Mouse (Mus musculus) heart, postnatal 14 days (tissue): ENCODE measurements around the gene Smurf1. TPM values are rescaled to one million over a fixed set of nuclear protein-coding genes. Genes with fewer than 3 reads are reported as not detected.

ENCODE experiments used
- DNase-seq, 2 experiments: peaks; one replicate each; pipeline ENCODE4 v3.0.0; 2021 to 2022
- intact Hi-C: fragments of 180-260 bp; cut with DNase I; formaldehyde crosslinking; loops from one replicate; pipeline ENCODE4 v1.15.1; 2025
- long read RNA-seq, 2 experiments: library from polyadenylated mRNA; stranded (forward); transcript quantifications; one replicate each; pipeline ENCODE4 v2.0.0; 2021
- total RNA-seq, 2 experiments: library from RNA; stranded (reverse); gene quantifications; 2 replicates each; pipeline ENCODE4 v1.2.3; 2021

The Smurf1 gene
- 10 to 100 TPM; 23.7 to 25.4 TPM for total RNA-seq
- long read RNA-seq, experiment 1, full-length matches to known transcripts, result 14 of 22 reads
- long read RNA-seq, experiment 1, partial matches to known transcripts, result 0 of 22 reads
- long read RNA-seq, experiment 1, other reads (novel, unspliced or antisense), result 8 of 22 reads
- long read RNA-seq, experiment 2, full-length matches to known transcripts, result 14 of 27 reads
- long read RNA-seq, experiment 2, partial matches to known transcripts, result 2 of 27 reads
- long read RNA-seq, experiment 2, other reads (novel, unspliced or antisense), result 11 of 27 reads

GRCm38 (mm10) chr5:144965639-144966351 is at the start of gene Smurf1:
Gene Smurf1, minus strand, starts transcription at chr5:144965847.
- DNase-seq, result peak; percentile 93 to 94
- intact Hi-C loops, result no loop called here

- intact Hi-C loops, result no loop called here
- no peak for DNase-seq
Measured at GRCm38 (mm10) chr5:145014278-145014677, 48.6 kb upstream of the Smurf1 start.

- no peak for DNase-seq
- intact Hi-C loops, result no loop called here
Measured at GRCm38 (mm10) chr5:145008878-145009659, 43.4 kb upstream of the Smurf1 start.

GRCm38 (mm10) chr5:145005596-145005995 is 39.9 kb upstream of the Smurf1 start:
- DNase-seq, result no peak
- intact Hi-C loops, result no loop called here

- intact Hi-C loops, result loop anchor here (5.0 kb wide), 1 partner anchor 68 kb away; no protein-coding TSS in a partner anchor
- no peak for DNase-seq
Measured at GRCm38 (mm10) chr5:145004495-145004894, 38.8 kb upstream of the Smurf1 start.

- intact Hi-C loops, result loop anchor here (5.0 kb wide), 1 partner anchor 69 kb away; no protein-coding TSS in a partner anchor
- no peak for DNase-seq
Measured at GRCm38 (mm10) chr5:145003362-145003761, 37.7 kb upstream of the Smurf1 start.

GRCm38 (mm10) chr5:144998491-144998890 is 32.8 kb upstream of the Smurf1 start:
- no peak for DNase-seq
- intact Hi-C loops, result no loop called here

GRCm38 (mm10) chr5:144990481-144990880 is 24.8 kb upstream of the Smurf1 start:
- intact Hi-C loops, result no loop called here

GRCm38 (mm10) chr5:144990051-144990450 is 24.4 kb upstream of the Smurf1 start:
- intact Hi-C loops, result no loop called here
- DNase-seq, result no peak

More at GRCm38 (mm10) chr5:144990481-144990880, 24.8 kb upstream of the Smurf1 start:
- no peak for DNase-seq

GRCm38 (mm10) chr5:144989061-144989405 is 23.4 kb upstream of the Smurf1 start:
- no peak for DNase-seq
- intact Hi-C loops, result loop anchor here (5.0 kb wide), 4 partner anchors 107 to 197 kb away; no protein-coding TSS in a partner anchor

- intact Hi-C loops, result loop anchor here (5.0 kb wide), 4 partner anchors 106 to 196 kb away; no protein-coding TSS in a partner anchor
- DNase-seq, result peak; percentile 25 to 65
Measured at GRCm38 (mm10) chr5:144988340-144989060, 22.9 kb upstream of the Smurf1 start.

GRCm38 (mm10) chr5:144987561-144987960 is 21.9 kb upstream of the Smurf1 start:
- intact Hi-C loops, result loop anchor here (5.0 kb wide), 4 partner anchors 105 to 195 kb away; no protein-coding TSS in a partner anchor
- no peak for DNase-seq

GRCm38 (mm10) chr5:144984839-144985238 is 19.2 kb upstream of the Smurf1 start:
- intact Hi-C loops, result loop anchor here (2.0 to 5.0 kb wide), 5 partner anchors 80 to 193 kb away; no protein-coding TSS in a partner anchor

GRCm38 (mm10) chr5:144983227-144983626 is 17.6 kb upstream of the Smurf1 start:
- DNase-seq, result no peak
- intact Hi-C loops, result no loop called here

More at GRCm38 (mm10) chr5:144984839-144985238, 19.2 kb upstream of the Smurf1 start:
- no peak for DNase-seq

- DNase-seq, result no peak
- intact Hi-C loops, result no loop called here
Measured at GRCm38 (mm10) chr5:144979110-144979509, 13.5 kb upstream of the Smurf1 start.

- intact Hi-C loops, result no loop called here
- peak; percentile 40 to 47 for DNase-seq
Measured at GRCm38 (mm10) chr5:144978533-144979107, 13.0 kb upstream of the Smurf1 start.

- intact Hi-C loops, result no loop called here
Measured at GRCm38 (mm10) chr5:144971266-144971665, 5.6 kb upstream of the Smurf1 start.

GRCm38 (mm10) chr5:144964872-144965638 is 592 bp downstream of the Smurf1 start:
- peak; percentile 84 to 91 for DNase-seq
- intact Hi-C loops, result no loop called here

More at GRCm38 (mm10) chr5:144971266-144971665, 5.6 kb upstream of the Smurf1 start:
- DNase-seq, result no peak

- no peak for DNase-seq
- intact Hi-C loops, result no loop called here
Measured at GRCm38 (mm10) chr5:144964465-144964864, 1.2 kb downstream of the Smurf1 start.
